Mouse (Mus musculus) CD4-positive naive resting alpha-beta T cell, adult 76 days (primary cell): ENCODE measurements around the gene Bcar1. TPM values are rescaled to one million over a fixed set of nuclear protein-coding genes. Genes with fewer than 3 reads are reported as not detected.

ENCODE experiments used
- total RNA-seq: library from RNA; stranded (reverse); gene quantifications from one replicate; pipeline ENCODE4 v1.2.4, GENCODE M21; 2023

Bcar1 gene
- 0.44 TPM for total RNA-seq

GRCm38 (mm10) chr8:111743792-111744696, at the start of gene Bcar1:
Gene Bcar1, minus strand, starts transcription at chr8:111743809.

GRCm38 (mm10) chr8:111690960-111691445, 52.6 kb downstream of the Bcar1 start, which contains the start of gene Ctrb1:
Gene Ctrb1, minus strand, starts transcription at chr8:111691010.

Other genes with a start within 250 kb of the Bcar1 start
- gene Wdr59, start 221.7 kb downstream of the Bcar1 start, total RNA-seq, result 9.6 TPM
- gene Znrf1, start 207.7 kb downstream of the Bcar1 start, total RNA-seq, result 255 TPM
- gene Ldhd, start 113.4 kb downstream of the Bcar1 start, total RNA-seq, result 0.82 TPM
- 25.3 TPM for gene Zfp1, start 100.4 kb downstream of the Bcar1 start, total RNA-seq
- gene Ctrb1, start 52.8 kb downstream of the Bcar1 start, total RNA-seq, result 1.8 TPM
- 37.8 TPM for gene Cfdp1, start 110.5 kb upstream of the Bcar1 start, total RNA-seq
- 2.0 TPM for gene Tmem170, start 132.9 kb upstream of the Bcar1 start, total RNA-seq
- not detected for gene Chst5, start 166.6 kb upstream of the Bcar1 start, total RNA-seq
- 1.1 TPM for gene Tmem231, start 190.1 kb upstream of the Bcar1 start, total RNA-seq
- 109 TPM for gene Gabarapl2, start 196.9 kb upstream of the Bcar1 start, total RNA-seq
- 3.3 TPM for gene Adat1, start 248.5 kb upstream of the Bcar1 start, total RNA-seq